Mouse (Mus musculus): ENCODE data around the gene Smyd1.

GRCm38 (mm10) chr6:71201925-71202324, 120.1 kb downstream of the Smyd1 start:
- no peak for TF ChIP-seq POLR2A (IDR thresholded peaks at IDR 0.05; ENCODE audit: borderline replicate concordance, insufficient read depth, low read length)
- TF ChIP-seq CTCF (IDR thresholded peaks at IDR 0.05; ENCODE audit: borderline replicate concordance, insufficient read depth, low read depth, low read length), result no peak

Measured in cerebellum, adult 2 months (tissue).